Mouse (Mus musculus): ENCODE measurements at regions not wholly inside any gene's neighbourhood (a gene's known extent, or its start where the extent isn't known, plus 50 kb on each side); places are given as distances from the start of the nearest gene placed in this dataset.

DNA sequence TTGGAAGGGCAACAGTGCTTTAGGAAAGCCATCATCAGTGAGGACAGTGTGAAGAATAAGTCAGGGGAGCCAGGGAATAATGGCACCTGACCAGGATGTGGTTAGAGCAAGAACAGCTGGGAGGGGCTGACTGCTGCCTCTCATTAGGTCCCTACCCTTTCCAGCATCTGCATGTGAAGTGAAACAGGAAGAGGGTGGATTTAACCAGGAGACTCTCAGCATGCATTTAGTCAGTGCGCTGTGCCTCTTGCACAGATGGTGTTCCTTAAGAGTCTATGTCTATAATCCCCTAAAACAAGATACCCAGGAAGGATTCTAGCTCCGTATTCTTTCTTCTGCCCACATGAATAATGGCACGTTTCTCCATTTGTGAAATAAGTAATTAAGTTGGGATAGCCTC lies 267.9 kb downstream of the Spry2 start:
- no peak for DNase-seq

GRCm38 (mm10) chr14:105624387-105624786 lies 272.2 kb downstream of the Spry2 start:
- DNase-seq, result no peak

- DNase-seq, result no peak
Measured at GRCm38 (mm10) chr14:105622166-105622565, 274.5 kb downstream of the Spry2 start.

GRCm38 (mm10) chr14:105621124-105621523 lies 275.5 kb downstream of the Spry2 start:
- DNase-seq, result no peak

DNA sequence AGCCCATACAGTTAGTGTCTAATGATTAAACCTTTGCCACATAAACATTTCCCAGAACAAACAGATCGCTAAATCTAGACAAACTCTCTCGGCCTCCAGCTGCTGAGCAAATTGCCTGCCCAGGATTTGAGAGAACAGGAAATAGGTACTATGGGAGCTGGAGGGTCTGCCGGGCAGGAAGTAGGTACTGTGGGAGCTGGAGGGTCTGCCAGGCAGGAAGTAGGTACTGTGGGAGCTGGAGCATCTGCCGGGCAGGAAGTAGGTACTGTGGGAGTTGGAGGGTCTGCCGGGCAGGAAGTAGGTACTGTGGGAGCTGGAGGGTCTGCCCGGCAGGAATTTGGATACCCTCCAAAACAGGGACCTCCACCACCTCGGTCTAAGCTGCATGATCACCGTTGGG lies 277.2 kb downstream of the Spry2 start:
- no peak for DNase-seq

DNA sequence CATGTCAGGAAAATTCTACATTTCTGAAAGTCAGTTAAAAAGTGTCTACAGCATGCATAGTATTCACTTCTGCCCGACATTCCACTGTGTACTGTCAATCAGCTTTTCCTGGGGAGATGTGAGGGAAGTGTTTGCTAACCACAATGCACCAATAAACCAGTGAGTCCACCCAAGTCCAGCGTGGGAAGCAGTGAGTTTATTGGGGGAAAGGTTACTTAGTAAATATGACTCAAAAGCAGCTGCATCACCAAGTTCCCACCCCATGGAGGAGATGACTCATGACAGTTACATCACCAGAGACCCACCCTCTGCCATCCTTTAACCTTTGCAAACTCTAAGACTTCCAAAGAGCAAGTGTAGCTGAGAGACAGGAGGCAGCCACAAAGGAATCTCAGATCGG lies 280.9 kb downstream of the Spry2 start:
- DNase-seq, result no peak

DNA sequence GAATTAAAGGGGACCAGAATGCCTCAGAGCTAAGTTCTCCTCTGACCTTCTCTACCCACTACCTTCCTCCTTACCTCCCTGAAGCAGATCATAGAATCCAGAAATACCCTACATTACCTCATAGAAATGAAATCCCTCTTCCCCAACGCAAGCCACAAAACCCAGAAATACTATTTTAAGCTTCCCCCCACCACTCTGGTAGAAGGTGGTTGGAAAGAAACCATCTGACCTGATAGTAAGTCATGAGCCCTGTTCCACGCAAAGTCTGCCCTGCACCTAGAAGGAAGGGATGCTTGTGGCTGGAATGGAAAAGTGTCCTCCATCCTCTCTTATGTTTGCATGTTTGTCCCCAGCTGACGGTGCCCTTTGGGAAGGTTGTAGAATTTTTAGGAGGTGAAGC lies 283.8 kb downstream of the Spry2 start:
- DNase-seq, result no peak

DNA sequence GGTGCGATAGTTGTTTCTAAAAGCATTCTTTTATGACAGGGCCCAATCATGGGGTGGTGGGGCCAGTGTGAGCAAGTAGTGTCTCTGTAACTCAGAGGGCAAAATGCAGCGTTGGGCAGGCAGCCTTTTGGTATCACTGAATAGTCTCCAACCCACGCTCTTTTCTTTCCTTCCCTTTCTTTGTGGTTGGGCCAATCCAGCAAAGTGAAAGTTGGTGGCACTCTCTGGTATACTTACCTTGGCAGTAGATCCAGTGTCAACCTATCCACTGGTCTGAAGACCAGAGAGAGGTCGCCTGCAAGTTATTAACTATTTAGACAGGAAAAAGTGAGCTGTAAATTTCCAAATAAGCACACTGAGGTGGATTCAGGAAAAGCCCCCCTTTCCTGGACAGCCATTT lies 287.8 kb downstream of the Spry2 start:
- no peak for DNase-seq

DNA sequence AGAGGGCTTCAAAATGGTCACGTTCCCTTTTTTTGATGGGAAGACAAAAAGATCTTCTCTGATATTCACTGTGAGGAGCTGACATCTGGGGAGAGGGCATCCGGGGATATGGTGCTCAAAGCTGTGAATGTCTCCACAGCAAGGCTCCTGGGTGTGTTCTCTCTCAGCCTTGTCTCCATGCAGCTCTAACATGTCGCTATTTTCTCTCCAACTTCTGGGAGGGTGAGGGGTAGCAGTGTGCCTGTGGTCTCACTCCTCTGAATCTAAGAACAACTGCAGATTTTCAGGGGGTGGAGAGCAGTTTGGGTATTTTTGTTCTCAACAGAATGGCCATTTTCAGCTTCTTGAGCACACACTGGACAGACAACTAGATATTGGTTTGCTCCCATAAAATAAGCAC lies 290.1 kb downstream of the Spry2 start:
- DNase-seq, result no peak

- DNase-seq, result no peak
Measured at GRCm38 (mm10) chr14:105604451-105604850, 292.2 kb downstream of the Spry2 start.

DNA sequence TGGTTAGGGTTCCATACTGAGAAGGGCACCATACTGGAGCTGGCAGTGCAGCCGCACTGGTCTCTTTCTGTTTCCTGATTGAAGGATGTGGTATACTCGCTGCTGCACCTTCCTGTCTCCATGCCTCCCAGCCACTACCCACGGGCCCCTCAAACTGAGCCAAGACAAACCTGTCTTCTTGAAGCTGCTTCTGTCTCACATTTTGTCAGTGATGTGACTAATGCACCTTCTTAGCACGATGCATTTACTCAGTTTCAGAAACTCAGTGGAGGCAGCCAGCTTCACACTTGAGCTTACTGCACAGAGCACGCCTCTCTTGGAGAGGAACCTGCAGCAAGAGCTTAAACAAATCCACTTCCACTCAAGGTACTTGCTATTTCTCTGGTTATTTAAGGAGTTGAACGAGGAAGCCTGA lies 293.6 kb downstream of the Spry2 start:
- no peak for DNase-seq

DNA sequence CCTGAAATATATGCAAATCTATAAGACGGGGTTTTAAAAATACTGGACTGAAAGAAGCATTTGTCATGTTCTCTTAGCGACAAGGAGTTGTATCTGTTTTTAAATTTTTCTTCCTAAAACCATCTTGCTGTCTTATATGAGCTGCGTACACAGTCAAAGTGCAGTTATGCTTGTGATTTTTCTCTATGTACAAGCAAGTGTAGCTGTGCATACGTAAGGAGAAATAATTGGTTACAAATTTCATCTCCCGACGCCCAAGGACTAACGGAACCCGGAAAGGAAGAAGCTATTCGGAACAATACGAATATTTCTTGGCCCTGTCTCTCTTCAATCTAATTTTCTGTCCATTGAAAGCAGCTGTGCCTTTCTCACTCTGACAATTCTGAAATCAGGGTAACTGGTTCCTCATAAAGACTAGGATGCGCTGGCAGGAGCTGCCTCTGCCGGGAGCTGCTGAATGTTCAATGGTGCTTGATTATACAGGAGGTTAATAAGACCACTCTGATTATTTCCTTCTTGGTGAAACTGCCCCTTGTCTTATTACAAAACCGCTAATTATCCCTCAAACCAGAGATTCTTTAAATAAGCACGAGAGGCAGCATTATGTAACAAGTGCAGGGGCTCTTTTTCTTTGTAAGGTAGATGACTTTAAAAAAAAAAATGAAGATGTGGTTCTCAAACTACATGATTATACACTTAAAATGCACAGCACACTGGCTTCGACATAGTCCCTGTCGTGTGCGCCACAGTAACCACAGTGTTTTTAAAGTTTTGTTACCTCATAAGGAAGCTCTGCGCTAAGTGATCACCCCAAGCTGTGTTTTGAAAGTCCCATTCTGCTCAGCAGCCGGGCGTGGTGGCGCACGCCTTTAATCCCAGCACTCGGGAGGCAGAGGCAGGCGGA lies 296.8 kb downstream of the Spry2 start:
- DNase-seq, result no peak

DNA sequence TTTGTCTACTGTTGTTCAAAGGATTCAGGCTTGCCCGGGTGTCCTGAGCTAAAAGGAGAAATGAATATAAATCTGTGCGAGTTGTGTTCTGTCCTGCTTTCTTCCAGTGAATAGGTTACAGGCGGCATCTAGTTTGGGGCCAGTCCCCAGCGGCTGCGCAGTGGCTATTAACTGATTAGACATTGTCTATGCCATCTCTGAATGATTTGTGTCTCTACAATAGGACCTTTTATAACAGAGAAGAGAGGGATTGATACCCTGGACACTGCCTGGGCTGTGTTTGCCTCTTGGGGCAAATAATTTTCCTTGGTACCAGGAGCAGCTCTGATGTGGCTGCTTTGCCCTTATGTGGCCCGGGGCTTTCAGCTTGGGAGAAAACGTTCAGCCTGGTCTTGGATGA lies 306.9 kb downstream of the Spry2 start:
- no peak for DNase-seq

- no peak for DNase-seq
Measured at GRCm38 (mm10) chr14:105589261-105589660, 307.4 kb downstream of the Spry2 start.

DNA sequence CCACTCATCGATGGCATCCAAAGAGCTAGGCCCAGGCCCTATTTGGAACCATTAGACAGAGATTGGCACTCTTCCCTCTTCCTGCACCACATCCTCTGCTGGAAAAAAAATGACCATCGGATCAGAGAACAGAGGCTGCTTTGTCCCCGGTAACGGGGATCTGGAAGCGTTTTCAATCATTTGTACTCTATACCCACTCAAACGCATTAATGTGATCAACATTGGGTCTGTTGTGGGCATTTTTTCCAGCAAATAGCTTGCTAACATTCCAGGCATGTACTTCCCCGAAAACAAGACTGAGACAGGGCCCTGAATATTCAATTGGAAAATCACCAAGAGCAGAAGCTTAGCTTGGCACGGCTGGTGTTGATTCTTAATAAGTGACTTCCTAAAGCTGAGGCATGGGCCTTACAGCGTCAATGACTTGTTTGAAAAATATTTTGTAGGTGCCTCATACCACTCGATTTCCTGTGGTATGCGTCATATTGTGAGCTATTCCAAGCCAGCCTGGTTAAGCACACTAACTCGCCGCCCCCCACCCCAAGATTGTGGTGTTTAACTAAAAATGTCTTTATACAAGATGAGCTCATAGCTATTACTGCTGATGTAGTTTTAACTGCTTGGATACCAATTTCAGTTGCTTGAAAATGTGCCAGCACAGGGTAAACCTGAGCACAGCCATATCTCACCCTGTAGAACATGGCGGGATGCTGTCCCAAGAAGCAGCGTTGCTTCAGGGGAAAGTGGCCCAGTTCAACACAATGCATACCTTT lies 308.0 kb downstream of the Spry2 start:
- DNase-seq, result no peak

- no peak for DNase-seq
Measured at GRCm38 (mm10) chr14:105588029-105588390, 308.6 kb downstream of the Spry2 start.

DNA sequence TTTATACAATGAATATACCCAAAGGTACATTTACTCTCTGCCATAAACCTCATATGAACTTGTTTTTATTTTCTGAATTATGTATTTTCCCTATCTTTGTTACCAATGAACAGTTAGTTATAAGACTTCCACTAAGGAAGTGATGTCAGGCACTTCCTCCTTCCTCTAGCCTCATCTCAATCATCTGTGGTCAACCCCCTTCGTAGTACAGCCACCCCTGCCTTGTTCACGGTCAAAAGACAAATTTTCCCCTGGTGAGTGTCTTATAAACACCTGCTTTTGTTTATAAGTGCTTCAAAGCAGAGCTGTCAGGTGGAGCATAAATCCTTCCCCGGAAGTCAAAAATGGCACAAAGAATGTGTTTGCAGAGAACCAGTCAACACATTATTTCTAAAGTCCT lies 312.0 kb downstream of the Spry2 start:
- DNase-seq, result peak; percentile 3 to 4

DNA sequence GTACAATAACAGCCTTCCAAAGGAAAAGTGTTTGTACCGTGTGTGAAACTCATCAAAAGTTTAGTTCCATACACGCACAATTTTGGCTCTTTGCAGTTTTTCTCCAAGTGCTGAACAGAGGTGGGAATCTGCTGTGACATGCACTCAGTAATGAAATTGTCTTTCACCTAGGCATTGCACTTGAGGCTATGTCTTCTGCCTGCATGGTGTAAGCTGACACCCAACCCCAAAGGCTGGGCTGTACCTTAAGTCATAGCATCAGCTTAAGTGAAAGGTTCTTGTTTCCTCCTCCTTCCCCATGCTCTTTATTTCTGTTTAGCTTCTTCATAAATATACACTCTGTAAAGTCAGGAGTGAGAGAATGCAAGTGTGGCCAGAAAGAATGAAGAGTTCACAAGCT lies 313.1 kb downstream of the Spry2 start:
- no peak for DNase-seq

GRCm38 (mm10) chr14:105576266-105576665 lies 317.9 kb downstream of the Ndfip2 start:
- DNase-seq, result no peak

- no peak for DNase-seq
Measured at GRCm38 (mm10) chr14:105572036-105572891, 313.9 kb downstream of the Ndfip2 start.

- no peak for DNase-seq
Measured at GRCm38 (mm10) chr14:105570156-105570555, 311.8 kb downstream of the Ndfip2 start.

DNA sequence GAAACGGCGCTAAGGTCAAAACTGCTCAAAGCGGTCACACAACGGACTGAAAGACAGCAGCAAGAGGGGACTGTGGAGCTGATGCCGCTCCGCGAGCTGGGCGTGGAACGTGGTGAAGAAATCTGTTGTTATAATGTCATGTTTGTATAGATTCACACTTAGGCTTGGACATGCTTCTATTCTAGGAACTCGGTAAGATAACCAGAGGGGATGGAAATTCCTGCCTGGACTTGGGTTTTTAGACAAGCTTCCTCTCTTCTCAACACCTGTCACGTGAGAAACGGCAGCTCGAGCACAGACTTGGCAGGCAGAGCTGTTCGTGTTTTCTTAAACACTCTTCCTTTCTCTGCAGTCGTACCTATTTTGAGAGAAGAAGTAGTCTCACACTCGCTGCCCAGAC lies 307.5 kb downstream of the Ndfip2 start:
- no peak for DNase-seq

DNA sequence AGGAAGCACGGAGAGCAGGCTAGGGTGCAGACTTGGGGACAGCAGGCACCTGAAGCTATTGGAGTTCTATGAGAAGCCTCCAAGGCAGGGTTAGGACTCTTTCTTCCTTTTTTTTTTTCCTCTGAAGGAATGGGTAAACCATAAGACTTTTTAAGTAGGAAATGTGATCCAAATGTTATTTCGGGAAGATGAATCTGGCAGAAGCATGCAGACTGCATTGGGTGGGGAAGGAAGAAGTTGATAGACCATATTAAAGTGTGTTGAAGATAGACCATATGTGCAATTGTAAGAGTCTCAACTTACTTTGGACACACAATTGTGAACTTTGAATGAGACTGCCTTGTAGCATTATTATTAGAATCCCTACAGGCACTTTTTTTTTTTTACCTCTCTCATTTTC lies 304.5 kb downstream of the Ndfip2 start:
- no peak for DNase-seq

Measured in B cell, adult 2 months (primary cell).